Mouse (Mus musculus) CH12.LX (cell line): Measurements from ENCODE around the gene Tmem131l. TPM values are rescaled to one million over a fixed set of nuclear protein-coding genes. Genes with fewer than 3 reads are reported as not detected.
A peak's percentile ranks its signal among the peaks of the same experiment; 100 is the strongest.

ENCODE experiments used
- DNase-seq: peaks from one replicate; pipeline ENCODE4 v3.0.0-alpha.2; 2013; ENCODE audit errors: extremely low read depth
- H3K27ac ChIP-seq: 2 replicates; pipeline ENCODE4 v1.5.1; 2012; ENCODE audit warnings: low read depth, mild to moderate bottlenecking, control low read depth, moderate library complexity; ENCODE audit not compliant: insufficient read depth
- H3K27me3 ChIP-seq: replicated peaks from 2 replicates; pipeline ENCODE3; 2012; ENCODE audit warnings: inconsistent platforms
- H3K36me3 ChIP-seq, 2 experiments: replicated peaks in 1 of 2; 2 replicates each; pipeline versions ENCODE3 to v1.6.1; 2012; ENCODE audit warnings: inconsistent platforms in 1 of 2, low read length in 1 of 2, mild to moderate bottlenecking in 1 of 2, mixed read lengths in 1 of 2, moderate library complexity in 1 of 2; ENCODE audit not compliant: control insufficient read depth in 1 of 2, insufficient read depth in 1 of 2
- H3K4me1 ChIP-seq, 2 experiments: 2 replicates each; pipeline ENCODE4 v1.6.1; 2012; ENCODE audit warnings: inconsistent platforms in 1 of 2, moderate library complexity in 1 of 2; ENCODE audit not compliant: insufficient read depth in 2 of 2, control insufficient read depth in 1 of 2
- H3K4me2 ChIP-seq: 2 replicates; pipeline ENCODE4 v1.6.1; 2012; ENCODE audit warnings: low read depth, mild to moderate bottlenecking, control low read depth; ENCODE audit not compliant: poor library complexity, insufficient read depth, severe bottlenecking
- H3K4me3 ChIP-seq, 3 experiments: fragments of 150-350 bp in 1 of 3; sonication (generic) in 1 of 3; replicated peaks in 1 of 3; 2 replicates each; pipeline versions ENCODE3 to v1.5.1; 2011 to 2012; ENCODE audit warnings: low read depth in 2 of 3, low read length in 2 of 3, mild to moderate bottlenecking in 2 of 3, moderate library complexity in 2 of 3, control low read depth in 1 of 3, improper control_type of control experiment in 1 of 3, inconsistent platforms in 1 of 3, mixed read lengths in 1 of 3; ENCODE audit not compliant: poor library complexity in 1 of 3
- H3K79me2 ChIP-seq: replicated peaks from 2 replicates; pipeline ENCODE4 v1.6.1; 2012; ENCODE audit warnings: mild to moderate bottlenecking, moderate library complexity; ENCODE audit not compliant: control insufficient read depth, poor library complexity, insufficient read depth, severe bottlenecking; ENCODE audit errors: extremely low read depth
- H3K9ac ChIP-seq: 2 replicates; pipeline ENCODE4 v1.6.1; 2012; ENCODE audit warnings: low read depth, mild to moderate bottlenecking, control low read depth, moderate library complexity; ENCODE audit not compliant: insufficient read depth
- H3K9me3 ChIP-seq: replicated peaks from 2 replicates; pipeline ENCODE3; 2012; ENCODE audit warnings: low read length, inconsistent platforms, mixed read lengths
- BHLHE40 ChIP-seq: IDR thresholded peaks from 2 replicates; pipeline ENCODE4 v1.6.1; 2011; ENCODE audit warnings: mild to moderate bottlenecking, low read depth, low read length, improper control_type of control experiment
- CHD1 ChIP-seq: IDR thresholded peaks from 2 replicates; pipeline ENCODE4 v1.6.1; 2012; ENCODE audit warnings: low read depth, low read length, improper control_type of control experiment, inconsistent platforms
- CHD2 ChIP-seq: IDR thresholded peaks from 2 replicates; pipeline ENCODE4 v1.6.1; 2011; ENCODE audit warnings: low read length, improper control_type of control experiment
- E2F4 ChIP-seq: IDR thresholded peaks from 2 replicates; pipeline ENCODE4 v1.6.1; 2011; ENCODE audit warnings: low read depth, low read length, improper control_type of control experiment; ENCODE audit not compliant: insufficient replicate concordance
- ELF1 ChIP-seq: IDR thresholded peaks from 2 replicates; pipeline ENCODE4 v1.6.1; 2014; ENCODE audit warnings: low read depth, mild to moderate bottlenecking, inconsistent platforms, low read length, improper control_type of control experiment
- EP300 ChIP-seq: IDR thresholded peaks from 2 replicates; pipeline ENCODE4 v1.6.1; 2011; ENCODE audit warnings: low read length, improper control_type of control experiment
- ETS1 ChIP-seq: conservative IDR thresholded peaks from 2 replicates; pipeline ENCODE4 v1.6.1; 2012; ENCODE audit warnings: low read depth, mild to moderate bottlenecking, inconsistent platforms, low read length, improper control_type of control experiment, moderate library complexity
- GABPA ChIP-seq: IDR thresholded peaks from 2 replicates; pipeline ENCODE4 v1.6.1; 2012; ENCODE audit warnings: low read depth, low read length, improper control_type of control experiment, inconsistent platforms; ENCODE audit not compliant: insufficient replicate concordance
- IRF4 ChIP-seq: IDR thresholded peaks from 2 replicates; pipeline ENCODE4 v1.6.1; 2014; ENCODE audit warnings: low read depth, mild to moderate bottlenecking, inconsistent platforms, low read length, improper control_type of control experiment
- JUN ChIP-seq: IDR thresholded peaks from 2 replicates; pipeline ENCODE4 v1.6.1; 2011; ENCODE audit warnings: low read depth, mild to moderate bottlenecking, low read length, improper control_type of control experiment, moderate library complexity; ENCODE audit not compliant: insufficient read depth
- KAT2A ChIP-seq: IDR thresholded peaks from 2 replicates; pipeline ENCODE4 v1.6.1; 2012; ENCODE audit warnings: low read length, improper control_type of control experiment, inconsistent platforms; ENCODE audit not compliant: insufficient replicate concordance
- MAFK ChIP-seq: IDR thresholded peaks from 2 replicates; pipeline ENCODE4 v1.6.1; 2011; ENCODE audit warnings: low read length, improper control_type of control experiment; ENCODE audit not compliant: insufficient replicate concordance
- MAX ChIP-seq: IDR thresholded peaks from 2 replicates; pipeline ENCODE4 v1.6.1; 2011; ENCODE audit warnings: low read length, improper control_type of control experiment
- MAZ ChIP-seq: IDR thresholded peaks from 2 replicates; pipeline ENCODE4 v1.6.1; 2012; ENCODE audit warnings: low read depth, mild to moderate bottlenecking, inconsistent platforms, low read length, improper control_type of control experiment, moderate library complexity
- MEF2A ChIP-seq: IDR thresholded peaks from 2 replicates; pipeline ENCODE4 v1.6.1; 2014; ENCODE audit warnings: low read depth, mild to moderate bottlenecking, inconsistent platforms, low read length, improper control_type of control experiment, borderline replicate concordance
- MXI1 ChIP-seq: IDR thresholded peaks from 2 replicates; pipeline ENCODE4 v1.6.1; 2011; ENCODE audit warnings: mild to moderate bottlenecking, low read depth, low read length, improper control_type of control experiment
- MYC ChIP-seq: IDR thresholded peaks from 2 replicates; pipeline ENCODE4 v1.6.1; 2011; ENCODE audit warnings: low read depth, mild to moderate bottlenecking, improper control_type of control experiment, low read length
- NRF1 ChIP-seq: IDR thresholded peaks from 2 replicates; pipeline ENCODE4 v1.6.1; 2014; ENCODE audit warnings: low read depth, mild to moderate bottlenecking, inconsistent platforms, low read length, improper control_type of control experiment, moderate library complexity
- PAX5 ChIP-seq: IDR thresholded peaks from 2 replicates; pipeline ENCODE4 v1.6.1; 2012; ENCODE audit warnings: low read length, inconsistent platforms, mixed read lengths
- POLR2A ChIP-seq: IDR thresholded peaks from 2 replicates; pipeline ENCODE4 v1.6.1; 2011; ENCODE audit warnings: low read depth, mild to moderate bottlenecking, improper control_type of control experiment, low read length
- POLR2AphosphoS2 ChIP-seq: IDR thresholded peaks from 2 replicates; pipeline ENCODE4 v1.6.1; 2011; ENCODE audit warnings: low read depth, low read length, improper control_type of control experiment
- RCOR1 ChIP-seq: conservative IDR thresholded peaks from 2 replicates; pipeline ENCODE4 v1.6.1; 2012; ENCODE audit warnings: low read depth, mild to moderate bottlenecking, inconsistent platforms, low read length, improper control_type of control experiment
- TBP ChIP-seq: conservative IDR thresholded peaks from 2 replicates; pipeline ENCODE4 v1.6.1; 2011; ENCODE audit warnings: low read depth, low read length, improper control_type of control experiment
- TCF12 ChIP-seq: IDR thresholded peaks from 2 replicates; pipeline ENCODE4 v1.6.1; 2014; ENCODE audit warnings: low read depth, mild to moderate bottlenecking, inconsistent platforms, low read length, improper control_type of control experiment
- UBTF ChIP-seq: IDR thresholded peaks from 2 replicates; pipeline ENCODE4 v1.6.1; 2012; ENCODE audit warnings: low read depth, mild to moderate bottlenecking, inconsistent platforms, low read length, improper control_type of control experiment, moderate library complexity
- ZKSCAN1 ChIP-seq: IDR thresholded peaks from 2 replicates; pipeline ENCODE4 v1.6.1; 2012; ENCODE audit warnings: low read depth, inconsistent platforms, low read length, improper control_type of control experiment, borderline replicate concordance
- dilution Hi-C: fragments of 300-500 bp; cut with MboI; formaldehyde crosslinking; loops from 2 replicates; pipeline ENCODE4 v1.14.3; 2020; ENCODE audit warnings: low sequenced_read_pairs; ENCODE audit not compliant: extremely low pct_unique_long_range_greater_than_20kb, extremely low pct_ligation_motif_present
- in situ Hi-C: fragments of 300-500 bp; cut with MboI; formaldehyde crosslinking; loops from 3 replicates; pipeline ENCODE4 v1.14.3; 2019; ENCODE audit warnings: low sequenced_read_pairs, low pct_ligation_motif_present, low pct_unique_long_range_greater_than_20kb, mixed read lengths
- polyA plus RNA-seq: library from polyadenylated mRNA; unstranded; fragments of >175 nt; gene quantifications from 2 replicates; pipeline ENCODE4 v1.2.1, GENCODE M21; 2012; ENCODE audit warnings: low read depth; ENCODE audit not compliant: insufficient read length
- total RNA-seq, 2 experiments: library from RNA; depleted of rRNA; stranded (reverse); fragments of 300-350 nt in 1 of 2; fragments of >200 nt in 1 of 2; gene quantifications; 2 replicates each; pipeline ENCODE4 v1.2.3; 2012 to 2014

The Tmem131l gene
- total and polyA plus RNA-seq, 3 experiments, result 32.7 to 89.7 (median 37.1) TPM

GRCm38 (mm10) chr3:84068831-84069709, 29.1 kb upstream of the Tmem131l start:
- in situ Hi-C loops, result loop anchor here (25.0 kb wide), 1 partner anchor 243 kb away; the partner anchor contains the start of gene Trim2
- dilution Hi-C loops, result no loop called here

DNA sequence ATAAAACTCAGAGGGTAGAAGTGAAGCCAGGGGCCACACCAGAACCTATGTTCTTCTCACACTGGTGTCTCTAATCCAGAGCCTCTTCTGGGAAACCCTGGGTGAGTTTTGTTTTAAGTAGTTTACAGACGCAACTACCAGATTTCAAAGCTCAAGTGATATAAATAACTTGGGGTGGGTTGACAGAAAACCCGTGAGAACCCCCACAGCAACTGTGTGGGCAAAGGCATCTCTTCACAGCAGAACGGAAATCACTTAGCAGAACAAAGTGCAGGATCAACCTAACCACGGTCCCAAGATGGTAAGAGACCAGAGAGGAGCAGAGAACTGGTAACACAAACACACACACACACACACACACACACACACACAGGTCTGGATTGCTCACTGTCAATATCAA, 25.9 kb upstream of the Tmem131l start:
- no peak overlapping the region for H3K4me3 ChIP-seq
- H3K27ac ChIP-seq, result no peak overlapping the region
- H3K36me3 ChIP-seq, result no peaks in the 10 kb centered on the region
- no peak for DNase-seq
- in situ Hi-C loops (loop anchor here (25.0 kb wide), 1 partner anchor 246 kb away; the partner anchor contains the start of gene Trim2), dilution Hi-C loops (no loop called here)
- TF ChIP-seq TCF12 (no peak), UBTF (no peak), KAT2A (no peak), BHLHE40 (0 out of 2 replicates have a peak, but pooled peaks have one; percentile 18), GABPA (no peak), NRF1 (no peak), ZKSCAN1 (no peak), MEF2A (0 out of 2 replicates have a peak, but pooled peaks have one; percentile 16), PAX5 (no peak), MYC (no peak)
- peak overlapping the region; percentile 6; the same call in 1 of the 2 replicates for H3K9ac ChIP-seq
- H3K4me2 ChIP-seq, result no peak overlapping the region
- peaks cover 3% of the 10 kb centered on the region for H3K9me3 ChIP-seq
- no peaks in the 10 kb centered on the region for H3K27me3 ChIP-seq
- no peaks in the 10 kb centered on the region for H3K79me2 ChIP-seq
- peaks cover 35 to 91% of the 10 kb centered on the region in 2 experiments for H3K4me1 ChIP-seq

More at GRCm38 (mm10) chr3:84068831-84069709, 29.1 kb upstream of the Tmem131l start:
- H3K4me3 ChIP-seq, result peak overlapping the region in 1 of 3 experiments; percentile 33
- no peaks in the 10 kb centered on the region for H3K9me3 ChIP-seq
- H3K27ac ChIP-seq, result peak overlapping the region; percentile 92
- H3K36me3 ChIP-seq, result no peaks in the 10 kb centered on the region
- TF ChIP-seq POLR2A (peak; percentile 44; the same call in 1 of the 2 replicates), BHLHE40 (peak; percentile 77), CHD1 (no peak), CHD2 (peak; percentile 21; the same call in 1 of the 2 replicates), EP300 (peak; percentile 82), JUN (no peak), TCF12 (peak; percentile 63; the same call in 1 of the 2 replicates), MAZ (peak; percentile 43; the same call in 1 of the 2 replicates), RCOR1 (peak; percentile 83; the same call in 1 of the 2 replicates), UBTF (peak; percentile 62; the same call in 1 of the 2 replicates), MYC (0 out of 2 replicates have a peak, but pooled peaks have one; percentile 53), IRF4 (peak; percentile 70), MAX (no peak; the same call in 1 of the 2 replicates), E2F4 (no peak), POLR2AphosphoS2 (no peak), ELF1 (peak; percentile 70), ETS1 (peak; percentile 65), TBP (peak; percentile 67; the same call in 1 of the 2 replicates), MXI1 (0 out of 2 replicates have a peak, but pooled peaks have one; percentile 46), MAFK (0 out of 2 replicates have a peak, but pooled peaks have one; percentile 8), PAX5 (no peak), MEF2A (peak; percentile 86)
- H3K79me2 ChIP-seq, result no peaks in the 10 kb centered on the region
- H3K4me1 ChIP-seq, result peaks cover 31 to 90% of the 10 kb centered on the region in 2 experiments
- no peaks in the 10 kb centered on the region for H3K27me3 ChIP-seq
- peak overlapping the region; percentile 84 for H3K4me2 ChIP-seq
- peak overlapping the region; percentile 32; the same call in 1 of the 2 replicates for H3K9ac ChIP-seq
- peak; percentile 85 for DNase-seq
